Mouse (Mus musculus) CH12.LX (cell line): ENCODE data around the gene Engase. TPM values are rescaled to one million over a fixed set of nuclear protein-coding genes. Genes with fewer than 3 reads are reported as not detected.

Experiments used
- DNase-seq: peaks from one replicate; pipeline ENCODE4 v3.0.0-alpha.2; 2013; ENCODE audit errors: extremely low read depth
- H3K27ac ChIP-seq: 2 replicates; pipeline ENCODE4 v1.5.1; 2012; ENCODE audit warnings: low read depth, mild to moderate bottlenecking, control low read depth, moderate library complexity; ENCODE audit not compliant: insufficient read depth
- H3K27me3 ChIP-seq: replicated peaks from 2 replicates; pipeline ENCODE3; 2012; ENCODE audit warnings: inconsistent platforms
- H3K36me3 ChIP-seq, 2 experiments: replicated peaks in 1 of 2; 2 replicates each; pipeline versions ENCODE3 to v1.6.1; 2012; ENCODE audit warnings: inconsistent platforms in 1 of 2, low read length in 1 of 2, mild to moderate bottlenecking in 1 of 2, mixed read lengths in 1 of 2, moderate library complexity in 1 of 2; ENCODE audit not compliant: control insufficient read depth in 1 of 2, insufficient read depth in 1 of 2
- H3K4me1 ChIP-seq, 2 experiments: 2 replicates each; pipeline ENCODE4 v1.6.1; 2012; ENCODE audit warnings: inconsistent platforms in 1 of 2, moderate library complexity in 1 of 2; ENCODE audit not compliant: insufficient read depth in 2 of 2, control insufficient read depth in 1 of 2
- H3K4me2 ChIP-seq: 2 replicates; pipeline ENCODE4 v1.6.1; 2012; ENCODE audit warnings: low read depth, mild to moderate bottlenecking, control low read depth; ENCODE audit not compliant: poor library complexity, insufficient read depth, severe bottlenecking
- H3K4me3 ChIP-seq, 3 experiments: fragments of 150-350 bp in 1 of 3; sonication (generic) in 1 of 3; replicated peaks in 1 of 3; 2 replicates each; pipeline versions ENCODE3 to v1.5.1; 2011 to 2012; ENCODE audit warnings: low read depth in 2 of 3, low read length in 2 of 3, mild to moderate bottlenecking in 2 of 3, moderate library complexity in 2 of 3, control low read depth in 1 of 3, improper control_type of control experiment in 1 of 3, inconsistent platforms in 1 of 3, mixed read lengths in 1 of 3; ENCODE audit not compliant: poor library complexity in 1 of 3
- H3K79me2 ChIP-seq: replicated peaks from 2 replicates; pipeline ENCODE4 v1.6.1; 2012; ENCODE audit warnings: mild to moderate bottlenecking, moderate library complexity; ENCODE audit not compliant: control insufficient read depth, poor library complexity, insufficient read depth, severe bottlenecking; ENCODE audit errors: extremely low read depth
- H3K9ac ChIP-seq: 2 replicates; pipeline ENCODE4 v1.6.1; 2012; ENCODE audit warnings: low read depth, mild to moderate bottlenecking, control low read depth, moderate library complexity; ENCODE audit not compliant: insufficient read depth
- H3K9me3 ChIP-seq: replicated peaks from 2 replicates; pipeline ENCODE3; 2012; ENCODE audit warnings: low read length, inconsistent platforms, mixed read lengths
- BHLHE40 ChIP-seq: IDR thresholded peaks from 2 replicates; pipeline ENCODE4 v1.6.1; 2011; ENCODE audit warnings: mild to moderate bottlenecking, low read depth, low read length, improper control_type of control experiment
- CTCF ChIP-seq, 2 experiments: IDR thresholded peaks in 1 of 2; conservative IDR thresholded peaks in 1 of 2; 2 replicates each; pipeline ENCODE4 v1.5.1; 2011 to 2012; ENCODE audit warnings: low read depth in 2 of 2, low read length in 2 of 2, improper control_type of control experiment in 1 of 2, inconsistent platforms in 1 of 2, mild to moderate bottlenecking in 1 of 2, moderate library complexity in 1 of 2
- E2F4 ChIP-seq: IDR thresholded peaks from 2 replicates; pipeline ENCODE4 v1.6.1; 2011; ENCODE audit warnings: low read depth, low read length, improper control_type of control experiment; ENCODE audit not compliant: insufficient replicate concordance
- ELF1 ChIP-seq: IDR thresholded peaks from 2 replicates; pipeline ENCODE4 v1.6.1; 2014; ENCODE audit warnings: low read depth, mild to moderate bottlenecking, inconsistent platforms, low read length, improper control_type of control experiment
- EP300 ChIP-seq: IDR thresholded peaks from 2 replicates; pipeline ENCODE4 v1.6.1; 2011; ENCODE audit warnings: low read length, improper control_type of control experiment
- ETS1 ChIP-seq: conservative IDR thresholded peaks from 2 replicates; pipeline ENCODE4 v1.6.1; 2012; ENCODE audit warnings: low read depth, mild to moderate bottlenecking, inconsistent platforms, low read length, improper control_type of control experiment, moderate library complexity
- GABPA ChIP-seq: IDR thresholded peaks from 2 replicates; pipeline ENCODE4 v1.6.1; 2012; ENCODE audit warnings: low read depth, low read length, improper control_type of control experiment, inconsistent platforms; ENCODE audit not compliant: insufficient replicate concordance
- HCFC1 ChIP-seq: IDR thresholded peaks from 2 replicates; pipeline ENCODE4 v1.6.1; 2012; ENCODE audit warnings: low read depth, mild to moderate bottlenecking, inconsistent platforms, low read length, improper control_type of control experiment
- IRF4 ChIP-seq: IDR thresholded peaks from 2 replicates; pipeline ENCODE4 v1.6.1; 2014; ENCODE audit warnings: low read depth, mild to moderate bottlenecking, inconsistent platforms, low read length, improper control_type of control experiment
- JUN ChIP-seq: IDR thresholded peaks from 2 replicates; pipeline ENCODE4 v1.6.1; 2011; ENCODE audit warnings: low read depth, mild to moderate bottlenecking, low read length, improper control_type of control experiment, moderate library complexity; ENCODE audit not compliant: insufficient read depth
- JUND ChIP-seq: conservative IDR thresholded peaks from 2 replicates; pipeline ENCODE4 v1.6.1; 2011; ENCODE audit warnings: low read depth, low read length, improper control_type of control experiment
- KAT2A ChIP-seq: IDR thresholded peaks from 2 replicates; pipeline ENCODE4 v1.6.1; 2012; ENCODE audit warnings: low read length, improper control_type of control experiment, inconsistent platforms; ENCODE audit not compliant: insufficient replicate concordance
- MAFK ChIP-seq: IDR thresholded peaks from 2 replicates; pipeline ENCODE4 v1.6.1; 2011; ENCODE audit warnings: low read length, improper control_type of control experiment; ENCODE audit not compliant: insufficient replicate concordance
- MAX ChIP-seq: IDR thresholded peaks from 2 replicates; pipeline ENCODE4 v1.6.1; 2011; ENCODE audit warnings: low read length, improper control_type of control experiment
- MAZ ChIP-seq: IDR thresholded peaks from 2 replicates; pipeline ENCODE4 v1.6.1; 2012; ENCODE audit warnings: low read depth, mild to moderate bottlenecking, inconsistent platforms, low read length, improper control_type of control experiment, moderate library complexity
- MEF2A ChIP-seq: IDR thresholded peaks from 2 replicates; pipeline ENCODE4 v1.6.1; 2014; ENCODE audit warnings: low read depth, mild to moderate bottlenecking, inconsistent platforms, low read length, improper control_type of control experiment, borderline replicate concordance
- MXI1 ChIP-seq: IDR thresholded peaks from 2 replicates; pipeline ENCODE4 v1.6.1; 2011; ENCODE audit warnings: mild to moderate bottlenecking, low read depth, low read length, improper control_type of control experiment
- MYC ChIP-seq: IDR thresholded peaks from 2 replicates; pipeline ENCODE4 v1.6.1; 2011; ENCODE audit warnings: low read depth, mild to moderate bottlenecking, improper control_type of control experiment, low read length
- NELFE ChIP-seq: IDR thresholded peaks from 2 replicates; pipeline ENCODE4 v1.6.1; 2011; ENCODE audit warnings: low read depth, low read length, improper control_type of control experiment
- NRF1 ChIP-seq: IDR thresholded peaks from 2 replicates; pipeline ENCODE4 v1.6.1; 2014; ENCODE audit warnings: low read depth, mild to moderate bottlenecking, inconsistent platforms, low read length, improper control_type of control experiment, moderate library complexity
- POLR2A ChIP-seq: IDR thresholded peaks from 2 replicates; pipeline ENCODE4 v1.6.1; 2011; ENCODE audit warnings: low read depth, mild to moderate bottlenecking, improper control_type of control experiment, low read length
- POLR2AphosphoS2 ChIP-seq: IDR thresholded peaks from 2 replicates; pipeline ENCODE4 v1.6.1; 2011; ENCODE audit warnings: low read depth, low read length, improper control_type of control experiment
- RAD21 ChIP-seq: IDR thresholded peaks from 2 replicates; pipeline ENCODE4 v1.6.1; 2011; ENCODE audit warnings: low read depth, mild to moderate bottlenecking, low read length, improper control_type of control experiment, moderate library complexity
- RCOR1 ChIP-seq: conservative IDR thresholded peaks from 2 replicates; pipeline ENCODE4 v1.6.1; 2012; ENCODE audit warnings: low read depth, mild to moderate bottlenecking, inconsistent platforms, low read length, improper control_type of control experiment
- SIN3A ChIP-seq: IDR thresholded peaks from 2 replicates; pipeline ENCODE4 v1.6.1; 2012; ENCODE audit warnings: low read length, improper control_type of control experiment, inconsistent platforms
- SMC3 ChIP-seq: IDR thresholded peaks from 2 replicates; pipeline ENCODE4 v1.6.1; 2011; ENCODE audit warnings: low read depth, low read length, improper control_type of control experiment
- TCF12 ChIP-seq: IDR thresholded peaks from 2 replicates; pipeline ENCODE4 v1.6.1; 2014; ENCODE audit warnings: low read depth, mild to moderate bottlenecking, inconsistent platforms, low read length, improper control_type of control experiment
- USF1 ChIP-seq: IDR thresholded peaks from 2 replicates; pipeline ENCODE4 v1.6.1; 2014; ENCODE audit warnings: low read depth, mild to moderate bottlenecking, inconsistent platforms, low read length, improper control_type of control experiment
- ZC3H11A ChIP-seq: IDR thresholded peaks from 2 replicates; pipeline ENCODE4 v1.6.1; 2012; ENCODE audit warnings: low read depth, mild to moderate bottlenecking, inconsistent platforms, low read length, improper control_type of control experiment
- ZMIZ1 ChIP-seq: IDR thresholded peaks from 2 replicates; pipeline ENCODE4 v1.6.1; 2012; ENCODE audit warnings: low read depth, mild to moderate bottlenecking, inconsistent platforms, low read length, improper control_type of control experiment
- ZNF384 ChIP-seq: IDR thresholded peaks from 2 replicates; pipeline ENCODE4 v1.6.1; 2012; ENCODE audit warnings: low read depth, low read length, improper control_type of control experiment, inconsistent platforms
- dilution Hi-C: fragments of 300-500 bp; cut with MboI; formaldehyde crosslinking; loops from 2 replicates; pipeline ENCODE4 v1.14.3; 2020; ENCODE audit warnings: low sequenced_read_pairs; ENCODE audit not compliant: extremely low pct_unique_long_range_greater_than_20kb, extremely low pct_ligation_motif_present
- in situ Hi-C: fragments of 300-500 bp; cut with MboI; formaldehyde crosslinking; loops from 3 replicates; pipeline ENCODE4 v1.14.3; 2019; ENCODE audit warnings: low sequenced_read_pairs, low pct_ligation_motif_present, low pct_unique_long_range_greater_than_20kb, mixed read lengths
- polyA plus RNA-seq: library from polyadenylated mRNA; unstranded; fragments of >175 nt; gene quantifications from 2 replicates; pipeline ENCODE4 v1.2.1, GENCODE M21; 2012; ENCODE audit warnings: low read depth; ENCODE audit not compliant: insufficient read length
- total RNA-seq, 2 experiments: library from RNA; depleted of rRNA; stranded (reverse); fragments of 300-350 nt in 1 of 2; fragments of >200 nt in 1 of 2; gene quantifications; 2 replicates each; pipeline ENCODE4 v1.2.3; 2012 to 2014

Gene Engase
- total and polyA plus RNA-seq, 3 experiments = 7.0 to 12.1 (median 9.7) TPM

- Histone ChIP-seq H3K36me3 (no peaks in the 10 kb centered on the region), H3K4me1 (peaks cover 0 to 5% of the 10 kb centered on the region in 2 experiments; a peak in 2 of 4 replicates), H3K4me3 (no peak overlapping the region), H3K27ac (no peak overlapping the region), H3K27me3 (peaks cover 83% of the 10 kb centered on the region), H3K4me2 (no peak overlapping the region), H3K9me3 (peaks cover 5% of the 10 kb centered on the region), H3K9ac (no peak overlapping the region), H3K79me2 (no peaks in the 10 kb centered on the region)
- in situ Hi-C loops (loop anchor here (5.0 to 25.0 kb wide), 3 partner anchors 36 to 291 kb away; no protein-coding TSS in a partner anchor), dilution Hi-C loops (no loop called here)
- peak; percentile 79 for DNase-seq
- no peak for TF ChIP-seq JUND
- TF ChIP-seq SIN3A = no peak
- no peak for TF ChIP-seq MAFK
- peak; percentile 33; the same call in 1 of the 2 replicates for TF ChIP-seq MEF2A
- no peak for TF ChIP-seq EP300
- TF ChIP-seq CTCF (conservative IDR thresholded peaks at IDR 0.05 in 1 of 2, IDR thresholded peaks at IDR 0.05 in 1 of 2; ENCODE audit: low read depth in 2 of 2, low read length in 2 of 2) = peak; percentile 99
- TF ChIP-seq TCF12 = peak; percentile 25; the same call in 1 of the 2 replicates
- TF ChIP-seq IRF4 = peak; percentile 45; the same call in 1 of the 2 replicates
- no peak for TF ChIP-seq MYC
- no peak for TF ChIP-seq HCFC1
- TF ChIP-seq ETS1 = no peak
- TF ChIP-seq POLR2A = no peak
- TF ChIP-seq KAT2A = no peak
- no peak for TF ChIP-seq ZMIZ1
- no peak for TF ChIP-seq E2F4
- peak; percentile 94 for TF ChIP-seq SMC3
- peak; percentile 82 for TF ChIP-seq MAX
- TF ChIP-seq RCOR1 = no peak
- no peak for TF ChIP-seq BHLHE40
- no peak; the same call in 1 of the 2 replicates for TF ChIP-seq ELF1
- no peak for TF ChIP-seq MAZ
- no peak for TF ChIP-seq USF1
- TF ChIP-seq GABPA = no peak
- no peak for TF ChIP-seq ZNF384
- TF ChIP-seq POLR2AphosphoS2 = no peak
- TF ChIP-seq NELFE = peak; percentile 63; the same call in 1 of the 2 replicates
- no peak for TF ChIP-seq MXI1
- TF ChIP-seq NRF1 = no peak
- peak; percentile 52 for TF ChIP-seq ZC3H11A
- TF ChIP-seq JUN = no peak
- TF ChIP-seq RAD21 = peak; percentile 98
These were observed 30.8 kb upstream of the Engase start for GRCm38 (mm10) chr11:118445843-118446242.
